Mouse (Mus musculus) MN1 (cell line): ENCODE results near the gene Ccdc122.
"Not testable (repeated sequence)": the region's sequence is repeated elsewhere in the genome, so short reads cannot be mapped to it uniquely, and the experiment has no call there.

Source experiments
- DNase-seq: peaks from one replicate; pipeline ENCODE4 v3.0.0-alpha.2; 2016; ENCODE audit warnings: low spot score

The Ccdc122 gene

DNA sequence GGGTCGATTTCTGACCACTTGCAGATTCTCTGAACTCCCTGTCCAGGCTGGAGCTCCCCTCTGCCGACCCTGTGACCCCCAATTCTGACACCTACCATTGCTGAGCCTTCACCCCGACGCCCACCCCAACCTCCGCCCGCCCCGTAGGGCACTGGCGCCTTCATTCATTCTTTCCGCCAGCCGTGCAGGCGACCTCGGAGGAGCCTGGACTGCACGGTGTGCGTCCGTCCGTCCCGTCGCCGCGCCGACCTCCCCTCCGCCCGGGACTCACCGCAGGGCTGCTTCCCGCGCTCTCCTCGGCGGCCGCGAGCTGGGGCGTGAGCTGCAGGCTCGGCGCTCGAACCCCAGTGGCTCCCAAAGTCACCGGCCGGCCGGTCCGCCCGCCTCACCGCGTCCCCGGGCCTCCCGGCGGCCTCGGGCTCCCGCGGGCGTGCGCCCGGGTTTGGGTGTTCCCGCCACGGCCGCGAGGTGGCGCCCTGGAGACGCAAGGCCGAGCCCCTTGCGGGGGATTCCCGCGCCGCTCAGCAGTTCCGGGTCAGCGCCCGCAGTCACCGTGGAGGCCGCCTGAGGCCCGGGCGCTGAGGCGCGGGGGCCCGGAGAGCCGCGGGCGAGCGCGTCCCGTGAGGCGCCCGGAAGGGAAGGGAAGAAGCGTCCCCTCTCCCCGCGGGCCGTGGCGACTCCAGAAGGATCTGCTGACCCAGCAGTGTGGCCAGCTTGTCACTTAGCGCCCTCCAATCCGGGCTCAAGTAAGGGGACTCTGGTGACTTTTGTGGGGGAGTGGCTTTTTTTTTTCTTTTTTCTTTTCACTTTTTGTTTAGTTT, at the start of gene Ccdc122, which contains the start of gene Lacc1:
Gene Ccdc122, plus strand, starts transcription at position 547 of the 821 bp plus-strand sequence.
Gene Lacc1, minus strand, starts transcription at position 679 of the 821 bp plus-strand sequence.
- peak; percentile 86 for DNase-seq

DNA sequence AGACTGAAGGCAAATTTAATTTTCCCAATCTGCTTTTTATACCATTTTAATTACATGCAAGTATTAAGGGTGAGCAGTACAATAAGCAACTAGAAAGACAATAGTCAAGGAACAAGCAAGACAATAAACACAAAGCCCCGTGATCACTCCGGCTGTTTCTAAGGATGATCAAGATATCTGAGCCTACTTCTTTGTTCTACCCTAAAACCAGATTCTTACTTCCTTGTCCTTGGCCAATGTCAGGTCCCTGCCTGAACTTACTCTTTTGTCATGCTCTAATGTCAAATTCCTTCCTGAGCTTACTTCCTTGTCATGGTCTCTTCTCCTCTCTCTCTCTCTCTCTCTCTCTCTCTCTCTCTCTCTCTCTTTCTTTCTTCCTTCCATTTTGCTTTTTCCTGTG, 46.2 kb upstream of the Ccdc122 start:
- not testable (repeated sequence) for DNase-seq

DNA sequence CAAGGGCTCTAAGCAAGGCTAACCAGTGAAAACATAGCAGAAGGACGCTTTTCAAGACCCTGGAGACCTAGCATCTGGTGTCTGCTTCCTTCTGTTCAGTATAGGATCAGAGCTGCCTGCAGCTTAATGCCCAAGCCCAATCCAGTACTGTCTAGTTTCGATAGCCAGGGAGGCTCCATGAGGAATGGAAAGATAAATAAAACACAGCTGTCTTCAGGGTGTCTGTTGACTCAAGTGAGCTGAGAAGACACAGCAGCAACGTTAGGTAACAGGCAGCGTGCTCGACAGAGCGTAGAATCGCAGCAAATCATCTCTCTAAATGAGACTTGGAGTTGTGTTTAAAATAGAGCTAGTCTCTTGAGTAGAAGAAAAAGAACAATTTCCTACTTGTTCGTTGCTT, 31.8 kb upstream of the Ccdc122 start:
- DNase-seq = no peak

DNA sequence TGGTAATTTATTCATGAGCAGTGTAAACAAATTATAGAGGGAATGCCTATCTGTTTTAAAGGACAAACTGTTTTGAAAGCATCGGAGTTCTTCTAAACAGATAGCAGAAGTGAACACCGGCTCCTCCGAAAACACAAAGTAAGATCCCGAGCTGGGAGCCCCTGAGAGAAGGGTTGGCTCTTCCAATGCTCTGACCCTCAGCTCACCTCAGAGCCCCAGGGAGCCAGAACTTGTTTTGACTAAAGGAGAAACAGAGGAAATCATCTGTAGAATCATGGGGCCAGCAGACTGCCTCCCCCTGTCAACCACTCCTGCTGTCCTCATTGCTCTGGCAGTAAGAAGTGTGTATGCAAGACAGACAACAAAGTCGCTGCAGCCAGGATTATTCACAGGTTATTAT, 31.0 kb upstream of the Ccdc122 start:
- DNase-seq = no peak

- DNase-seq = peak; percentile 82
Measured at GRCm38 (mm10) chr14:77008238-77008637, 28.3 kb upstream of the Ccdc122 start.

DNA sequence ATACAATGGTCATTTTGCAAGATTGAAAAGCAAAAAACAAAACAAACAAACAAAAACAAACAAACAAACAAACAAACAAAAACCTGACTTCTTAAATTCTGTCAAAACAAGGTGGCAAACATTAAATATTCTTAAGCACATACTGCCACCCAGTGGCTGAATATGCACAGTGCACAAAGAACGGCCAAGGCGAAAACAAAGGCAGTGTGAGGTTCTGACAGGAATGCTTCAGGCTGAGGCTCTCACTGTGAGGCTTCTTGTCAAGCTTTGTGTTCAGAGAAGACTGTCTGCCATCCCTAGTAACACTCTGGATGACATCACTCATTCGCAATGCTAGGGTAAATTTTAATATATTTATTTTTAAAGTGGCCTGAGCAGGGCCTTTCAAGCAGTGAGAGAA, 24.8 kb upstream of the Ccdc122 start:
- DNase-seq = peak; percentile 79

DNA sequence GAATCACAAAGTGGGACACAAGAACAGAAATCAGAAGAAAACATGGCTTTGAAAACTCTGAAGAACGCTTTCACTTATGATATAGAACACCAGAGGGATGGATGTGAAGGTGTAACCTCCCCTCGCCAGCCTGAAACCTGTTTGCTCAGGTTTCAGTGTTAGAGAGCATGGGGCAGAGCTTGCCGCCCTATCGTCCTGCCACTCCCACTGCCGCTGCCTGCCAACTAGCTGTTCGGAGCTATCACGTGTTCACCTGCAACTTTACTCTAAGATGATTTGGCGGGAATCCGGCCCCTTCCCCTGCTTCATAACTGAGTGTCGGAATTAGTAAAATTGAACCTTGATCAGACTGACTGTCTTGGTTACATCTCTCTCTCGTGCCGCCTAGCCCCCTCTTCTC, 19.8 kb upstream of the Ccdc122 start:
- not testable (repeated sequence) for DNase-seq

- DNase-seq = no peak
Measured at GRCm38 (mm10) chr14:77017211-77017610, 19.4 kb upstream of the Ccdc122 start.

GRCm38 (mm10) chr14:77024499-77024898, 12.1 kb upstream of the Ccdc122 start:
- DNase-seq = no peak

DNA sequence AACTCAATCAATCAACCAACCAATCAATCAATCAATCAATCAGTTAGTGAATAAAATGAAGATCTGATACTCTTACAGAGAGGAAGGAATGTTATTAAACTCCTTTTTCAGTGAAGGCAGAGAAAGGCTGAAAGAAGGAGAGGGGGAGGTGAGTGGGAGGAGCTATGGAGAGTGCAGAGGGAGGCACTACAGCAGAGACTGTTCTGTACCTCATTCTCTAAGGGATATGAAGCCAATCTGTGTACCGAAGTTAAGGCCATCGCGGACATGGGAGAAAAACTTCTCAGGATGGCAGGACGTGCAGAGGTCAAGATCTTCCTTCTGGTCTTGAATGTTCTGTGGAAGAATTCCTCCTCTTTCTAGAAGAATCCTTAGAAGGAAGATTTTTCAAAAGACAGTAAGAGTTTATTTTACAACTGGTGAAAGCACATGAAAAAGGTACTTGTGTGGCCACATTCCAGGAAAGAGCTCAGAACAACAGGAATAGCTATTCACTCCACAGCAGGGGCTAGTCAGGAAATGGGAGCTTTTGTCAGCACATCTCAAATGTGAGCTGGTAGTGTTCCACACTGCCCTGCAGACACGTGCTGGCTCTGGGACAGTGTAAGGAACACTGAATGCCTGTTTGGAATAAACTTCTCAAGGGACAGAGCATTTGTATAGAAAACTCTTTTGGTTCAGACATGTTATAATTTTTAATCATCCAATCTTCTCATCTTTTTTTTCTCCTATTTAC, 7.1 kb upstream of the Ccdc122 start:
- DNase-seq = no peak

DNA sequence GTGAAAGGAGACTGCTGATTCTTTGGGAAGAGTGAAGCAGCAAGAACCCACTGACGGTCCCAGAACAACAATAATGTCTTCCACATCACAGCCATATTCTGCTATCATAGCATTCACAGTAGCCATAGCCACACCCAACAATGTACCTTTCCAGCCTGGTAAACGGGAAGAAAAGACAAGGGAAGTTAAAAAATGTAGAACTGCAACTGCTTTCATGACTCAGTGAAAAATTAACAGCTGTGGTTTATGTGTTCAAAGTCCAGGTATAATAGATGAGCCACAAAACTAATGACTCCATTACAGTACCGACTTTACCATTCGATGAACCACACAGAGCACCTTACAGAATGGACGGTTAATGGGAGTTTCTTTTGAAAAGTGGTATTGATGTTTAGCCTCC, 5.8 kb upstream of the Ccdc122 start:
- no peak for DNase-seq

DNA sequence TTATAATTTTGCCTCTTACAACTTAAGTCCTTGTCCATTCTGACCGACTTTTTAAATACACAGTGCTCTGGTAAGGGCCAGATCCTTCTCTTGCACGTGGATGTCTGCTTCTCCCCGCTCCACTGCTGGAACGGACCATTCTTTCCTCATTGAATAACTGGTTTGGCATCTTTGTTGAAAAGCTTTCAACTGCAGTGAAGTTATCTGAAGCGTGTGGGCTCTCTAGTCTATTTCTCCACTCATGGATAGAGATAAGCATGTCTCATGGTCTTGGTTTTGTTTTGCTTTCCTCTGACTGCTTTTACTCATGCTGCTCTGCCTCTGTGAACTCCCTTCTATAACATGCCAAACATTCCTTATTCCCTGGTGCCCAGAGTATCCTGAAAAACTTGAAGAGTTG, 4.1 kb upstream of the Ccdc122 start:
- no peak for DNase-seq

DNA sequence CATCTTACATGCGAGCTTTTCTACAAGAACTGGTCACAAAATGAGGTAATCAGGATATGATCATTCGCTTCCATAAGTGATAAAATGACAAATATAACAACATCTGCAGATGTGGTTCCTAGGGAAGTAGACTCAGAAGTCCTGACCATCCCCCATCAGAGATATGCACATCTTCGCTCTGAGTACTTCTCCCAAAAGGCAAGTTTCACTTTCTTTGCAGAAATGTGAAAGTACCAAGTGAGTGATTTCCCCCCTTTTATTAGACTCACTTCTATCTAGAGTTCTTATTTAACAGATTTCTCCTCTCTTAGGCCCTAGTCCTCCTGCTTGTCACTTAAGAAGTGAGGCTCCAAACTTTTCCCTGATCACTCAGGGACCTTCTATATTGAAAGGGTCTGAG, 3.2 kb upstream of the Ccdc122 start:
- DNase-seq = no peak

GRCm38 (mm10) chr14:77034175-77034915, 2.2 kb upstream of the Ccdc122 start:
- DNase-seq = no peak

GRCm38 (mm10) chr14:77034970-77035369, 1.6 kb upstream of the Ccdc122 start:
- DNase-seq = no peak

DNA sequence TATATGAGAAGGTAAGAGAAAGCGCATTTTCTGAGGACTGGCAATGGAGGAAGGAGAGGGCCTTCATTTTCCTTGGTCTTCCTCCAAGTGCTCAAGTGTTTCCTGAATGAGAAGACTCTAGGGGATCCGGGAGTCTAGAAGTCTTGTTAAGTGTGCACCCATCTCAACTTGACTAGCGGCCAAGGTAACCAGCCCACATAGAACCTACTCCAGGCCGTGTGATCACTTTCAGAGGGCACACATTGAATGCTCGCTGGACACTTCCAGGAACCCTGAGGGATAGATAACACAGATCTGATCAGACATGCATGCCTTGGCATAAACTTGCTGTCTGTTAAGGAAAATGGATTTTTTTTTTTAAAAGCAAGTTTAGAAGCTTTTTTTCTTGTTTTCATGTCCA, 758 bp downstream of the Ccdc122 start:
- DNase-seq = no peak

DNA sequence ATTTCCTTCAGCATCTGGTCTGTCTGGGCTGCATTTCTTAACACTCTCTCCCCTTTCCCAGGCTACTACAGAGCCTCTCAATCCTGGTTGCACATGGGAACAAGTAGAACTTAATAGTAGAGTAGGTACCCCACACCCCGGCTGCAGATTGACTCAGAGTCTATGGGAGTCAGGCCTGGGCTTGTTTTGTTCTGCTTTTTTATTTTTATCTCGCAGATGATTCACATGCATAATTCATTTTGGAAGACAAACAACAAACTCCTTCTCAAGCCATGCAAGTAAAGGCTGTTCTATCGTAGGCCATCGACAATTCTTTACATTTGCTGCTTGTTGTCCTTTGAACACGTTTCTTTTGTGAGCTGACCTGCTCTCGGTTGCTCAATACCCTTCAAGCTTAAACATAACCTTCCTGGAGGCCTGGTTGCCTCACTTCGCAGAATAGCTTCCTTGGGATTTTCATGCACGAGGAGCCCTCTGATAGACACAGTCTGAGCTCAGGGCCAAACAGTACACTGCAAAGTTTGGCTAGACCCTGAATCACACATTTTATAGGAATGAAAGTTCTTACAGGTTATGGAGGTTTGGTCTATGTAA, 1.4 kb downstream of the Ccdc122 start:
- no peak for DNase-seq

GRCm38 (mm10) chr14:77053288-77053687, 16.7 kb downstream of the Ccdc122 start:
- DNase-seq = no peak

DNA sequence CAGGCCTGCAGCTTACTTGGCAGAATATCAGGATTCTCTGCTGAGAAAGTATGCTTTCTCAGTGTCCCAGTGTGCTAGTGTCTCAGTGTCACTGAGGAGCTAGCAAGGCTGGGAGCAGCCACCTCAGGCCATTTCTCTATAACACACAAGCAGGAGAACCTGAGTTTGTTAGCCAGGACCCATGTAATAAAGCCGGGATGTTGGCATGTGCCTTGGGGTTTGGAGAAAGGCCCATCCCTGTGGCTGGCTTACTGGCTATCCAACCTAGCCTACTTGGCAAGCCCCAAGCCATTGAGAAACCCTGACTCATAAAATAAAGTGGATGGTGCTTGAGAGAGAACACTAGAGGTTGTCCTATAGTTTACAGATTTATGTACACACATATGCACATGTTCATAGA, 32.8 kb downstream of the Ccdc122 start:
- DNase-seq = no peak

- no peak for DNase-seq
Measured at GRCm38 (mm10) chr14:77081248-77081647, 44.7 kb downstream of the Ccdc122 start.

DNA sequence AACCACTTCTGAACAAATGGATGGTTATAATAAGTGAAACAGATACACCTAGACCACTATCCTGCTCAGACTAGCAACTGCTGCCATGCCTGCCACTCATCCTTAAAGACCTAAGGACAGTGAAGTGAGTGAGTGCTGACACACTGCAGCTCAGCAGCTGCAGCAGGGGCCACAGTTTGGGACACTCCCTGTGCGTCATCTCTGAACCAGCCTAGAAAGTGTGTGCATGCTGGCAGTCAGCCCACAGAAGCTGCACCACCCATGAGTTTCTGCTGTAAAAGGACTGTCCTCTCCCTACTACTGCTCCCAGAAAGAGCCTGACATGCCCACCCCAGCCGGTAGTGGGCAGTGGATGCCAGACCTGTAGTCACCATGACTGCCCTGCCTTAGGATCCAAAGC, 63.7 kb downstream of the Ccdc122 start:
- DNase-seq = no peak

DNA sequence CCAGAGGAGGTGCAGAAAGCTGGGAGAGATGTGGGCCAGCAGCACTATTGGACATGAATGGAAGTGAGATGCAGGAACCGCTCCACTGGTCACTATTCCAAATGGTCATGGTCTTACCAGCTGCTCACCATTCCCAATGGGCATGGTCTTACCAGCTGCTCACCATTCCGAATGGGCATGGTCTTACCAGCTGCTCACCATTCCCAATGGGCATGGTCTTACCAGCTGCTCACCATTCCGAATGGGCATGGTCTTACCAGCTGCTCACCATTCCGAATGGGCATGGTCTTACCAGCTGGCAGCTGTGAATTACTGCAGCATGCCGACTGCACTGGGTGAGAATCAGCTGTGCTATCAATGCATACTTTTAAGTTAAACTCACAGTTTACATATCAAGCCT, 74.0 kb downstream of the Ccdc122 start:
- not testable (repeated sequence) for DNase-seq
